Mouse (Mus musculus): ENCODE results near the gene Zswim3.

Zswim3 gene

DNA sequence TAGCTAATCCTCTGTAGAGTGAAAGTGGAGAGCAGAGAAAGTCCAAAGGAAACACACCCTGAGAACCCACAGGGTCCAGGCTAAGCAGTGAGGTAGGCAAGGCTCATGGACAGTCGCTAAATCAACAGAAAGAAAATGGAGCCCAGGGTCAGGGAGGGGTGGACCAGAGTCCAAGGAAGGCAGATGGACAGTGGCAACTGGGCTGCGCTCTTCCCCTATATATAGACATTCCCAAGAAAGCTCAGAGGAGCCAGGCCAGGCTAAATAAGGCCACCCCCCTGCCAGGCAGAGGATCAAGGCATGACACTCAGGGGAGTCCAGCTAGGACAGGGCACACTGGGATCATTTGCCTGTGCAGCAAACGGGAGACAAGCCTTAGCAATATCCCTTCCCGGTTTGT lies 23.0 kb upstream of the Zswim3 start:
- in situ Hi-C loops (cut with MboI, MseI): no loop called here

DNA sequence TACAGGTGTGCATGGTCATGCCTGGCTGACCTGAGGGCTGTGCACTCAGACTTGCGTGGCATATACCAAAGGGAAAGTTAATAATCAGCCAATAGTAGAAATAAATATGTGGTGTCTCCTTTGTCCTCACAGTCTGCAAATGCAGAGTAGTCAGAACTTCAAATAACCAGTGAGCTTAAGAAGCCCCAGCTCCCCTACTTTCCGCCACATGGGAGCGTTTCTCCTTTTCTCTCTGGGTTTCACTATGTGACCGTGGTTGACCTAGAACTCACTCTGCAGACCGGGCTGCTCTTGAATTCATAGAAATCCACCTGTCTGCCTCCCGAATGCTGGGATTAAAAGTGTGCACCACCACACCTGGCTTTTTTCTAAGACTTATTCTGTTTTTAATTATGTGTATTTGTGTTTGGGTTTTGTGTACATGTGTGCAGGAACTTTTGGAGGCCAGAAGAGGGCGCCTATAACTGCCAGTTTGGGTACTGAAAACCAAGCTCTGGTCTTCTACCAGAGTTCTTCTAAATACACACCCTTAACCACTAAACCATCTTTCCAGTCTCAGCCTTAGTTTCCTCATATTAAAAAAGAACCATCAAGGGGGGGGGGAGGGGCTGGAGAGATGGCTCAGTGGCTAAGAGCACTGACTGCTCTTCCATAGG lies 20.8 kb upstream of the Zswim3 start:
- in situ Hi-C loops (cut with MboI, MseI): no loop called here

DNA sequence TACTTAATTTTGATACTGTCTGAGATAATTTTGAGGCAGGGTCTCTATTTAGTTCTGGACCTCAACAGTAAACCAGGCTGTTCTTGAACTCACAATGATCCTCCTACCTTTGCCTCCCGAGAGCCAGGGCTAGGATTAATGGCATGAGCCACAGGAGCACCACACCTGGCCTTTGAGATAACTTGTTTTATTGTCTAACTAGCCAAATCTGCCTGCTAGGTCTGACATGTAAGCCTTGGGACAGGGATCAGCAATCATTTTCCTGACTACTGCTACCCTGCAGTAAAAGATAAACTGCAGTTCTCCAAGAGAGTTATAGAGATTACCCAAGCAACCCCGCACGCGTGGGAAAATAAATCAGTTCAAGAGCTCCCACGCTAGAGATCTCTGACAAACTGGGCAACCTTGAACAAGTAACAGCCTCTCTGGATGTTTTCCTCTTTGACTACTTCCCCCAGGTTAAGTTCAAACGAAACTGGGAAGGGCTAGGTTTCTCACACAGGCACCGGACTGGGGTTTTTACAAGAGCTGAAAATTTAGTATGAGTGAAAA lies 20.0 kb upstream of the Zswim3 start:
- in situ Hi-C loops (cut with MboI, MseI): no loop called here

DNA sequence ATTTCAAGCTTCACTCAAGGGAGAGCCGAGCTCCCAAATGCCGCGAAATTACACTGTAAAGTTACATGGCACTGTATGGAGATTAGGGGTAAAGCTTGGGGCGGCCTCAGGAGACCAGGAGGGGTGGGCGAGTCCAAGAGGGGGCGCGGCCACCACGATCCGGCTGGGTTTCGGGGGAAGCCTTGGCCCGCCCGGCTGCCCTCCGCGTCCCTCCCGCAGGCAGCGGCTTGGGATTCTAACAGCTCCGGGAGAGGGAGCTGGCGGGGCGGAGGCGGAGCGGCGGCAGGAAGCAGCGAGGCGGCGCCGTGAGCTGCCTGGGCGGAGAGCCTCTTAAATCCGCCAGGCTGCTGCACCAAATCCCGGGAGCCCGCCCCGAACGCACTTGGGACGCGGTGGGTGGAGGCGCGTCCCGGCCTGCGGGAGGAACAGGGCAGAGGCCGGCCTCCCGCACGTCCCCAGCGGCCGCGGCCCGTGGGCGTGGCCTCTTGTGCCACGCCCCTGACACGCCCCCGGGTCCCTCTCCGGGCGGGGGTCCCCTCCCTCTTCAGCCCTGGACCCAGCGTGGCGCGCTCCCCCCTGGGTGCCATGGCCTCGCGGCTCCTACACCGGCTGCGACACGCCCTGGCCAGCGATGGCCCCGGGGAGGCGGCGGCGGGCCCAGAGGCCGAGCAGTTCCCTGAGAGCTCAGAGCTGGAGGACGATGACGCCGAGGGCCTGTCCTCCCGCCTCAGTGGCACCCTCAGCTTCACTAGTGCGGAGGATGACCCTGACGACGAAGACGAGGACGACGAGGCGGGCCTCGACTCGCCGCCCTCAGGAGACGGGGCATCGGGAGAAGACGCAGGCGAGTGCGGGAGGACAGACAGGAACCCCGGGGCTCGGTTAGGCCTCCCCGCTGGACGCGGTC lies 19.2 kb upstream of the Zswim3 start, which contains the start of gene Snx21:
Gene Snx21 (plus strand): TSS at position 343 of the 907 bp plus-strand sequence.
- in situ Hi-C loops (cut with MboI, MseI): no loop called here

- in situ Hi-C loops (cut with MboI, MseI): no loop called here
Measured at GRCm38 (mm10) chr2:164786388-164786885, 18.5 kb upstream of the Zswim3 start.

- in situ Hi-C loops (cut with MboI, MseI): no loop called here
Measured at GRCm38 (mm10) chr2:164787032-164787431, 17.9 kb upstream of the Zswim3 start.

DNA sequence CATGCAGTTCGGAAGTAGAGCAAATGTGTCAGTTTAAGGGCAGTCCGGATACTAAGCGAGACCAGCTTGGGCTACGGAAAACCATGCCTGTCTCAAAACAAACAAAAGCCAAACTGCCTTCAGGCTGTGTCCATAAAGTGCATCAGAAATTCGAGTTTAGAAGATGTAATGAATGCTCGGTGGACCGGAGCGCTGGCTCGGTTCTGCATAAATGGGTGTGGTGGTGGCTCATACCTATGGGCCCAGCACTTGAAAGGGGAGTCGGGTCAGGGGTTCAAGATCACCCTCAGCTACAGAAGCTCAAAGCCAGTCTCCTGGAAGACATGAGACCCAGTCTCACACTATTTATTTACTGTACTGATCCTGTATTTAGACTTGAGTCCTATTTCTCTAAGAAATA lies 17.1 kb upstream of the Zswim3 start:
- in situ Hi-C loops (cut with MboI, MseI): no loop called here

DNA sequence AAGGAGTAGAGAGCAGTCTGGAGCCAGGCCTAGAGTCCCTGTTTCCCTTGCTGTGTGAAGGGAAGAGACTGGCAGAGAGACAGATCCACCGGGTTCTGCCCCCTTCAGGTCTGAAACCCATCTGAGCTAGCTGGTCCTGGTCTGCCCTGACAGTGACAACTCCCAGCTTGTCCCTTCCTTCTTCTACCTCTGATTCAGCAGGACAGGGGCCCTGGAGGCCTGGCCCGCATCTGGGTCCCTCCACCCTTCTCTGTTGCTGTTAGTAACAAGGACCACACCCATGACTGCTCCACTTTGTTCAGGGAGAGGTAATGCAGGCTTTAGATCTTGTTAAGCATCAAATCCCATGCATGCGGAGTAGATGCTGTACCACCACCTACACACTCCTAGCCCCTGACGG lies 16.5 kb upstream of the Zswim3 start:
- in situ Hi-C loops (cut with MboI, MseI): no loop called here

DNA sequence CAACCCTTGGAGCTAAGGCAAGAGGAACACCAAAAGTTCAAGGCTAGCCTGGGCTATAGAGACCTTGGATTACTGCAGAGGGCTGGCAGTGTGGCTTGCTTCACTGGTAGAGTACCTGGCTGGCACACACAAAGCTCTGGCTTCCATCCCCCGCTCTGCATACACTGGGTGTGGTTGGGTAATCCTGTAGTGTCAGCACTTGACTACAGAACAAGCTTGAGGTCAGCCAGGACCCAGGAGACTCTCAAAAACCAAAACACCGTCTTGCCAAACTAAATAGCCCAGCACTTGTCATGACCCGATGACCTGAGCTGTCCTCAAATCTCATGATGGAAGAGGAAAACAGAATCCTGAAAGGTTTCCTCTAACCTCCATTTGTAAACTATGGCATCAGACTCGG lies 14.4 kb upstream of the Zswim3 start:
- in situ Hi-C loops (cut with MboI, MseI): loop anchor here (10.0 kb wide), 1 partner anchor 524 kb away; no protein-coding TSS in a partner anchor

GRCm38 (mm10) chr2:164791841-164792261 lies 13.0 kb upstream of the Zswim3 start:
- in situ Hi-C loops (cut with MboI, MseI): loop anchor here (10.0 kb wide), 1 partner anchor 523 kb away; no protein-coding TSS in a partner anchor

GRCm38 (mm10) chr2:164792400-164793190 lies 12.3 kb upstream of the Zswim3 start:
- in situ Hi-C loops (cut with MboI, MseI): loop anchor here (10.0 kb wide), 1 partner anchor 522 kb away; no protein-coding TSS in a partner anchor

GRCm38 (mm10) chr2:164793236-164793635 lies 11.7 kb upstream of the Zswim3 start:
- in situ Hi-C loops (cut with MboI, MseI): loop anchor here (10.0 kb wide), 1 partner anchor 522 kb away; no protein-coding TSS in a partner anchor

DNA sequence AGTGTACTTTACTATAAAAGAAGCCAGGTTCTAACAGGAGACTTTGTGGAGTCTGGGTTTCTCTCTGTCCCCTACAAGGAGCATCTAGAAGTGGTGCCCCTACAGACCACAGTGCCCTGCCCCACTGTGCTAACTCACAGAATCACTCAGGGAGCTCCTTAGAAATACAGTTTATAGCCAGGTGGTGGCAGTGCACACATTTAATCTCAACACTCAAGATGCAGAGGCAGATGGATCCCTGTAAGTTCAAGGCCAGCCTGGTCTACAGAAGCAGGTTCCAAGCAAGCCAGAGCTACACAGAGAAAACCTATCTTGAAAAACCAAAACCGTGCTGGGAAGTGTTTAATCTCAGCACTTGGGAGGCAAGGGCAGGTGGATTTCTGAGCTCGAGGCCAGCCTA lies 11.1 kb upstream of the Zswim3 start:
- in situ Hi-C loops (cut with MboI, MseI): loop anchor here (10.0 kb wide), 1 partner anchor 521 kb away; no protein-coding TSS in a partner anchor

GRCm38 (mm10) chr2:164794293-164794692 lies 10.6 kb upstream of the Zswim3 start:
- in situ Hi-C loops (cut with MboI, MseI): loop anchor here (10.0 kb wide), 1 partner anchor 521 kb away; no protein-coding TSS in a partner anchor

DNA sequence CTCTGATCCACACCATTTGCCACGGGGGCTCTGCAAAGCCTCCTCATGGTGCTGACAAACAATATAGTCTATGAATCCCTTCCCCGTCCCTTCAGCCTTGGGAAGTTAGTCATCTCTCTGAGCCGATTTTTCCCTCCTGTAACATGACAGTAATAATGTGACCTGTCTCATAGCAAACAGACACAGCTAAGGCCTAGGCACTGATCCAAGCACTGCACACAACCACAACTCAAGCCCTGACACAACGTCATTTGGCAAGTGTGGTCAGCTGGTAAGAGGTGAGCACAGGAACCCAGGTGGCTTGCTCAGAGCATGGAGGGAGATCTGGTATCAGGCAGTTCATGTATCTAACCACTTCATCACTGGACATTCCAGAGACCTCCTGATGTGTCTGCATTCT lies 9.0 kb upstream of the Zswim3 start:
- in situ Hi-C loops (cut with MboI, MseI): loop anchor here (10.0 kb wide), 1 partner anchor 519 kb away; no protein-coding TSS in a partner anchor

DNA sequence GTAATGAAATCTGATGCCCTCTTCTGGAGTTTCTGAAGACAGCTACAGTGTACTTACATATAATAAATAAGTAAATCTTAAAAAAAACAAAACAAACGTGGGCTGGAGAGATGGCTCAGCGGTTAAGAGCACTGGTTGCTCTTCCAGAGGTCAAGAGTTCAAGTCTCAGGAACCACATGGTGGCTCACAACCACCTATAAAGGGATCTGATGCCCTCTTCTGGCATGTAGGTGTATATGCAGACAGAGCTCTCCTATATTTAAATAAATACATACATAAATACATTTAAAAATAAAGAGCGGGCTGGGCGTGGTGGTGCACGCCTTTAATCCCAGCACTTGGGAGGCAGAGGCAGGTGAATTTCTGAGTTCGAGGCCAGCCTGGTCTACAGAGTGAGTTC lies 6.3 kb upstream of the Zswim3 start:
- in situ Hi-C loops (cut with MboI, MseI): loop anchor here (10.0 kb wide), 1 partner anchor 516 kb away; no protein-coding TSS in a partner anchor

- in situ Hi-C loops (cut with MboI, MseI): no loop called here
Measured at GRCm38 (mm10) chr2:164800252-164801004, 4.5 kb upstream of the Zswim3 start.

- in situ Hi-C loops (cut with MboI, MseI): no loop called here
Measured at GRCm38 (mm10) chr2:164803201-164803920, 1.5 kb upstream of the Zswim3 start.

- in situ Hi-C loops (cut with MboI, MseI): no loop called here
Measured at GRCm38 (mm10) chr2:164803921-164804313, 981 bp upstream of the Zswim3 start.

DNA sequence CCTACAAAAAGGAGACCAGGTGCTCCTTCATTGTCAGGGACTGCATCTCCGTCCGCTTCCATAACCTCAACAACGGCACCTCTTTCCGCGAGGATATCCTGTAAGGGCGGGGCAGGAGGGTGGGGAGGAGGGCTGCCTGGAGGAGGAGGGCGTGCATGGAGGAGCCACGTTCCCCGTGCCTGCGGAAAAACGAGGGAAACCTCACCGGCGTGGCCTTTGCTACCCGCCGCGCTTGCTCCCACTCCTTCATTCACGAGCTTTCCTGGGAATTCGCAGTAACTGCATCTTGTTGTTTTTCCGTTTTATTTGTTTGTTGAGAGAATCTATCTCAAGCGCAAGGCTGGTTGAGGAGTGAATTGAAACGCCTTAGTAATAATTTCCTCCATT lies 427 bp downstream of the Zswim3 start:
- in situ Hi-C loops (cut with MboI, MseI): no loop called here
